Mouse (Mus musculus) liver (tissue): ENCODE data around the gene Mex3b.

Experiments used
- DNase-seq: peaks from one replicate; pipeline ENCODE4 v3.0.0-alpha.2; 2020; ENCODE audit warnings: mixed read lengths

Gene Mex3b

DNA sequence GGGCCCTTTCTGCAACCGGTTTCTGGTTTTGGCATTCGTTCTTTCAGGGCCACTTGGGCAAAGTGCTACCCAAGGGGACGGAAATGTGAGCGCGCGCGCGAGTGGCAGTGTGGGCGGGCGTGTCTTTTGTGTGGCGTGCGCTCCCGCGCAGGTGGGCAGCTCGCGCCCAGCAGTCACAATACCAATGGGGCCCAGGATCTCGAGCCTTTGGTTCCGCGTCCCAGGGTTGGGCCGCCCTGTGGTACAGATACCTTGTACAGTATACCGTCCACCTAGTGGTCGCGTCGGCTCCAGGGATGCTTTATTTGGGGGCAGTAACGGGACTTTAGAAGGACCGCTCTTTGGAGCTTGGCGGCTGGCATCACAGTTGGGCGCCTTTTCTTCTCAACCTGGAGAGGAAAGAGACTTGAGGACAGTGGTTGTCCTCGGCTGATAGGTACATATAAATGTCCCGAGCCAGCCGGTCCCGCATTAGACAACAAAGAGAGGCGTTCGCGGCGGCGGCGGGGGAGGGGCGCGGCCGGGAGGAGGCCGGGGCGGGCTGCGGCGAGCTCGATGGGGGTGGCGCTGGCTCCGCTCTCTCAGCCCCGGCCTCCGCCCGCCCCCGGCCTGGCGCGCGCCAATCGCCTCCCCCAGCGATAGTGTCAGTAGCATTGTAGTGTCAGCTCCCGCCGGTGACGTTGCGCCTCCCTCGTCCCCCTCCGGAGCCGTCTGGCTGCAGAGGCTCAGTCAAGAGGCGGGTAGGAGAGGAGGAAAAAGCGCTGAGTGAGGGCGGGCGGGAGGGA lies 455 bp upstream of the Mex3b start:
- peak; percentile 91 for DNase-seq

DNA sequence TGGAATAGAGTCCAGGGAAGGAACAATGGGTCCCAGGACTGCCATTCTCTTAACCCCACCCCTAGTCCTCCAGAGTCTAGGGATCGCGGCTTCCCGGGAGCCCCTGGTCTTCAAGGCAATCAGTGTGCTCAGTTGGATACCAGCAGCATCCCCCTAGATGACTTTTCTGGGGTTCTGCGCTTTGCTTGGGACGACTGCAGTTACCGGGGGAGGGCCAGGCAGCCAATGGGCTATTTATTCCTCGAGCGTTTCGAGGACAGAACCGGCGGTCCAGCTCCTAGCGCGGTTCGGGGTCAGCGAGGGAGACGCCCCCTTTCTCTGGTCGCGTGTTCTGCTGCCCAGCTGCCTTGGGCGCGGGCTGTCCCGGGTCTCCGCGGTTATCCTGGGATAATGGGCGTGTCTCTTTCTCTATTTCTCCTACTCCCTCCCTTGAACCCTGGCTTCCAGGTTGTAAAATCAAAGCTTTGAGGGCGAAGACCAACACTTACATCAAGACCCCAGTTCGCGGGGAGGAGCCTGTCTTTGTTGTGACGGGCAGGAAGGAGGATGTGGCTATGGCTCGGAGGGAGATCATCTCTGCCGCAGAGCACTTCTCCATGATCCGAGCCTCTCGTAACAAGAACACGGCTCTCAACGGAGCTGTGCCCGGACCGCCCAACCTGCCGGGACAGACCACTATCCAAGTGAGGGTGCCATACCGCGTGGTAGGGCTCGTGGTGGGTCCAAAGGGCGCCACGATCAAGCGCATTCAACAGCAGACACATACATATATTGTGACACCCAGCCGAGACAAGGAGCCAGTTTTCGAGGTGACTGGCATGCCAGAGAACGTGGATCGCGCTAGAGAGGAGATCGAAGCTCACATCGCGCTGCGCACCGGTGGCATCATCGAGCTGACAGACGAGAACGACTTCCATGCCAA lies 1.4 kb downstream of the Mex3b start:
- peak; percentile 25 for DNase-seq

GRCm38 (mm10) chr7:82869231-82870147 lies 2.4 kb downstream of the Mex3b start:
- peak; percentile 59 for DNase-seq

DNA sequence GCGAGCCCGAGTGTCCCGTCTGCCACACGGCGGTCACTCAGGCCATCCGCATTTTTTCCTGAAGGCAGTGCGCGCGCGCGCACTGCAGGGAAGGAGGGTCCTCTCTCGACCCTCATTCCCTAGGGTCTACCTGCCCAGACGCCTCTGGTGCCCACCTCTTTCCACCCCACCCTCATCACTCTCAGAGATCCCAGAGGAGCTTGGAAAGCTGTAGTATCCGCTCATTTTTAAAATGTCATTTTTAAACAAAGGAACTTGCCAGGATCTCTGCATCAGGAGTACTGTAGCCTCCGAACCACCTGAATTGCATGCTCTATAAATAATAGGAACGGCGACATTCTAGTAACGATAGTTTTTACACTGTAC lies 3.0 kb downstream of the Mex3b start:
- DNase-seq, result no peak

GRCm38 (mm10) chr7:82876551-82876950 lies 9.4 kb downstream of the Mex3b start:
- no peak for DNase-seq

- no peak for DNase-seq
Observed at GRCm38 (mm10) chr7:82880016-82880415, 12.9 kb downstream of the Mex3b start.

DNA sequence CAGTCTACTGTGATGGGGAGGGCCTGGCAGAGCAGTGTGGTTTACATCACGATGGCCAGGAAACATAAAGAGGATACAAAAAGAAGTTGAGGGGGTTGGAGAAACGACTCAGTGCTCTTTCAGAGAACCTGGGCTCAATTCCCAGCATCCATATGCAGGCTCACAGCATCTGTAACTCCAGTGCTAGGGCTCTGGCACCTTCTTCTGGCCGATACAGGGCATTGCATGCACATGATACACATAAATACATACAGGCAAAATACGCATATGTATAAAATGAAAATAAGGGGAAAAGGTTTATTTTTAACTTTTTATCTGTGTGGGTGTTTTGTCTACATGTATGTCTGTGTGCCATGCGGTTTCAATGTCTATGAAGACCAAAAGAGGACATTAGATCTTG lies 13.6 kb downstream of the Mex3b start:
- no peak for DNase-seq

- no peak for DNase-seq
Observed at GRCm38 (mm10) chr7:82890317-82890850, 23.3 kb downstream of the Mex3b start.

DNA sequence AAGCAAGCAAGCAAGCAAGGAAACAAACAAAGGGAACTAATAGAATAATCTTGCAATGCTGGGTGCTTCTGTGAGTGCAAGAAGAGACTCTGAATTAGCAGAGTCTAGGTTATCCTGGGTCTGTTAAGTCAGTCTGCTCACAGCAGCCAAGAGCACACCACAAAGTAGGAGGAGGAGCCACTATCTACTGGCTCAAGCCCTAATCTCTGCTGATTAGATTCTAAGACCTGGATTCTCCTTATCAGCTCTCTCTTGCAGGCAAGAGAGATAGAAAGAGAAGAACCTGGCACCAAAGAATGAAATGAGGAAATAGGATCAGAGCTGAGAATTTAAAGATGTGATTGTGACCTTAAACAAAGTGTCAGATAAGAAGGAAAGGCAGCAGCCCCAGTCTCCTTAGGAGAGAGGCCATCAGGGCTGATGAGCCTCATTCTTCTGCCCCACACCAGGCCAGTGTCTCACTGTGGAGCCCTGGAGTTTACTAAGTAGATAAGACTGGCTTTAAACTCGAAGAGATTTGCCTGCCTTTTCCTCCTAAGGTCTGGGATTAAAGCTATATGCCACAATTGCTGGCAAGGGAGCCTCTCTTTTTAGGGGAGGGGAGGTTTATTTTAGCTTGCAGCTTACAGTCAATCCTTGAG lies 23.9 kb downstream of the Mex3b start:
- DNase-seq, result no peak

GRCm38 (mm10) chr7:82894366-82894765 lies 27.2 kb downstream of the Mex3b start:
- no peak for DNase-seq

- DNase-seq, result no peak
Observed at GRCm38 (mm10) chr7:82895606-82896005, 28.5 kb downstream of the Mex3b start.

- DNase-seq, result no peak
Observed at GRCm38 (mm10) chr7:82896750-82897149, 29.6 kb downstream of the Mex3b start.

- DNase-seq, result no peak
Observed at GRCm38 (mm10) chr7:82899459-82900297, 32.5 kb downstream of the Mex3b start.

GRCm38 (mm10) chr7:82903006-82903405 lies 35.9 kb downstream of the Mex3b start:
- DNase-seq, result no peak

DNA sequence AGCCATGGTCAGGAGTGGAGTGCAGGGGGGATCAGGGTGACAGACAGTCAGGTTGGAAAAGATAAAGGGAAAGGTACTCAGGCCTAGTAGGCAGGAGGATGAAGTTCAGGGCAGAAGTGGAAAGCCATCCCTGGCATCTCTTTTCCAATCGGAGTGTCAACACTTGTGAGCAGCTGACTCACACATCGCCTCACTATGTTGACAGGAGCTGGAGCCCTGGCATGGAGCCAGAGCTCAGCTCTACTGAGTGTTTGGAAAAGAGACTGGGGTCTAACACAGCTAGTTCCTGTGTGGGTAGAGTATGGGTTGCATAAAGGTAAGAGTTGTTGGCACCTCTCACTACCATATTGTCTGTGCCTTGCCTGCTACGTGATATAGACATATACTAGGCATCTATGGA lies 38.4 kb downstream of the Mex3b start:
- no peak for DNase-seq

DNA sequence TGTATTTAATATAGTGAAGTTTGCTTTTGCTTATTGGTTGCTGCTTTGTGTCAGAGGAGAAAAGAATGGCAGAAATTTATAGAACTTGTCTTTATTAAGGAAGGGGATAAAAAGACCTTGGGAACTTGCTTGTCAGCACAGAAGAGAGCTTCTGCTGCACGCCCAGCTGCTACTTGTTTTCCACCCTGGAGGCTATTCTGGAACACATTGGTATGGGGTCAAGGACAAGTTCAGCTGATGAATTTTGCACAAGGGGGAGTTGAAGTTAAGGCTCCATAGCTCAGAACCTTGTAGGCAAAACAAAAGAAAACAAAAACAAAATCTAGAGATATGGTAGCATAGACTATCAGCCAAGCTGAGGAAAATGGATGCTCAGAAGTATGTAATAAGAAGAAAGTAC lies 39.9 kb downstream of the Mex3b start:
- no peak for DNase-seq

DNA sequence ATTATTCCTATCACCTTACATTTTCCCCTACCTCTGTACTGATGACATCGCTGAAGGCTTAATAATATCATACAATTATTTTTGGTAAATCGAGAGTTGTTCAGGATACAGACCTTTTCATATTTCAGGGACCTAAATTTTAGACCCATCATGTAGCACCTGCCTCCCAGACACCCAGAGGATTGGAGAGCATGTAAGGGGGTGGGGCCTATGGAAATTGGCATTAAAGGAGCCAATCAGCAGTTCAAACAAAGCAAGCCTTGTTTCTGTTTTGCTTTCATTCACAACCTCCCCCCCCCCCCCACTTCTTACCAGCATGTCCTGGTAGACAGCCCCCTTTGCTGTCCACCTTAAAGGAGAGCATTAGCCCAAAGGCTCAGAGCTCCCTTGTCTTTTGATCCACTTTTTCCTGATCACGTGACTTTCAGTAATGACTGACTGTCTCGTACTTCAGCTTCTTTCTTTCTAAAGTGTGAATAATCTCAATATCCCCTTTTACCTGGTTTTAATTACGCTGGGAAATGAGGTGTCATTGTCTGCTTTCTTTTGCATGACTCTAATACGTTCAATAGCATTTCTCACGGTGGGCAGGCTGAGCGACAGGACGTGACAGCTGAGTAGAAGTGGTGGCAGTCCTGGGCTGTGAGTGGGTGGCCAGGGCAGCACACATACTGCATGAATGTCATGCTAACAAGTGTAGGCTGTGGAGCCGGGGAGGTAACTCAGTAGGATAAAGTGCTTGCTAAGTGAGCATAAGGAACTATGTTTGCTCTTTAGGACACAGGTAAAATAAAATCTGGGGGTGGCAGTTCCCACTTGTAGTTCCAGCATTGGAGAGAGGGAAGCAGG lies 43.6 kb downstream of the Mex3b start:
- DNase-seq, result no peak

DNA sequence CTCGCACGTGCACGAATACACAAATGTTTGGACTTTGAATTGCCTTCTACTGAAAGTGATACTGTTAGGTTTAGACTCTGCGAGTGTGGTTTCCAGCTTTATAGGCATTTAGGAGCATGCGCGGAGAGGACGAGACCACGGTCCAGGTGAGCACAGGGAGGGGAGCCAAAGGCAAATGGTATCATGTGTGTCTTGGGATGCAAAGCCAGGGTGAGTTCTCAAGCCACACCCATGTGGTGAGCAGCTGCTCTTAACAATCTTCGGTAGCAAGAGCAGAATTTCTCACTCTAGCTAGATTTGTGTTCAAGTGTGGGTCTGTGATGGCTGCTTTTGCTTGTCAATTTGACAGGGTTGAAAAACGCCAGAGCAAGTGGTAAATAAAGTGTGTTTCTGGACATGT lies 44.4 kb downstream of the Mex3b start:
- no peak for DNase-seq

DNA sequence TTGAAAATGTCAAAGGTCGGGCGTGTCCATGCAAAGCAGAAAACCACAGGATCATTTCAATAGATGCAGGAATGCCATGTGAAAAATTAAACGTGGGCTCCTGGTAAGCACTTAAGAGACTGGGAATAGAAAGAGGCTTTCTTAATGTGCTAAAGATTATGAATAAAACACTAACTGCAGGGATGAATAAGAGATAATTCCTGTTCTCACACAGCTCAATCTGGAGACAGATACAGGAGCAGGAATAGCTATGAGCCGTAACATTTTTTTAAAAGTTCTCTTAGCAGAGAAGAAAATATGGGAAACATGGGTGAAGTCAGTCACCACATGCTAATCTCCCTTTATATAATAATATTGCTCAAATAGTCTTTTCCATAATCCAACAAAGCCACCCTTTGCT lies 47.2 kb downstream of the Mex3b start:
- DNase-seq, result no peak
